Mouse (Mus musculus) layer of hippocampus, adult 2 months (tissue): ENCODE data around the gene Rnf40. TPM values are rescaled to one million over a fixed set of nuclear protein-coding genes. Genes with fewer than 3 reads are reported as not detected.
"Not testable (repeated sequence)": the region's sequence is repeated elsewhere in the genome, so short reads cannot be mapped to it uniquely, and the experiment has no call there.

Experiments used
- DNase-seq, 2 experiments: peaks; one replicate each; pipeline ENCODE4 v3.0.0; 2022; ENCODE audit warnings: low spot score in 2 of 2
- H3K27ac ChIP-seq: fragments of 200-600 bp; 2 replicates; pipeline ENCODE4 v1.8.1; 2022
- H3K4me3 ChIP-seq: fragments of 200-600 bp; 2 replicates; pipeline ENCODE4 v1.8.1; 2022; ENCODE audit warnings: mild to moderate bottlenecking
- CTCF ChIP-seq: fragments of 200-600 bp; conservative IDR thresholded peaks from 2 replicates; pipeline ENCODE4 v1.8.1; 2022; ENCODE audit warnings: antibody characterized with exemption, mild to moderate bottlenecking, moderate library complexity
- total RNA-seq, 2 experiments: library from RNA; stranded (reverse); gene quantifications; 2 replicates each; pipeline ENCODE4 v1.2.3; 2021

Rnf40 gene
- total RNA-seq, 2 experiments from 2014 or later: 69.5 to 72.8 TPM

DNA sequence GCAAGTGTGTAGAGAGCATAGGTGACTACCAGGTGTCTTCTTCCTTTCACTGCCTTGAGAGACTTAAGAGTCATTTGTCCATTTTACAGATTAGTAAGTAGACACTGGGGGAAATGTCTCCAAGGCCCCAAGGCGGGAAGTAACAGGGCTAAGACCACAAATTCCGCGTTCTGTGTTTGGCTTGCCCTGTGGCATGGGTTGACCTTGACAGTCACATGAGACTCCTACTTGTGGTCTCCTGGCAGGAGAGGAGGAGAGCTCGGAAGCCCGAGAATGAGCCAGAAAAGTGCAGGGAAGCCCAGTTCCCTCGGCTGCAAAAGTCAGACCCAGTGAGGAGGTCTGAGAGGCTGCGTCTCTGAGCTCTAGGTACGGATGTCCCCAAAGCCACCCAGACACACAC is 24.9 kb downstream of the Rnf40 start:
- no peak for TF ChIP-seq CTCF
- H3K27ac ChIP-seq: no peak overlapping the region; the same call in 1 of the 2 replicates
- H3K4me3 ChIP-seq: no peak overlapping the region
- DNase-seq: no peak

DNA sequence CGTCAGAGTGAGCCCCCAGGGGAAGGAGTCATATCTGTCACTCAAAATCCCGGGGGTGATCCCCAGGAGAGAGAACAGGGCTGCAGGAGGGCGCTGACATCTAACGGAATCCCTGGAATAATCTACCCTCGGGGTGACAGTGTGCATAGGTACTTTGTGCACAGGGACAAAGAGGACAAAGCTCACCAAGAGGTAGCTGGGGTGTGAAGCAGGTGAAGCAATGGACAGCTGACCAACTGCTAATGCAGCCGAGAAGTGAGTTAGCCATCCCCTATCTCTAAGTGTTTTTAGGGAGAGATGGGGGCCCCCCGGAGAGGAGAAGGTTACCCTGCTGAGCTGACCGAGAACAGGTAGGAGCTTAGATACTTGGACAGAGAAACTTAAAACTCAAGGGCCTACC is 25.5 kb downstream of the Rnf40 start:
- H3K4me3 ChIP-seq: peak overlapping the region; percentile 98
- DNase-seq: no peak
- H3K27ac ChIP-seq: peak overlapping the region; percentile 93
- no peak for TF ChIP-seq CTCF

DNA sequence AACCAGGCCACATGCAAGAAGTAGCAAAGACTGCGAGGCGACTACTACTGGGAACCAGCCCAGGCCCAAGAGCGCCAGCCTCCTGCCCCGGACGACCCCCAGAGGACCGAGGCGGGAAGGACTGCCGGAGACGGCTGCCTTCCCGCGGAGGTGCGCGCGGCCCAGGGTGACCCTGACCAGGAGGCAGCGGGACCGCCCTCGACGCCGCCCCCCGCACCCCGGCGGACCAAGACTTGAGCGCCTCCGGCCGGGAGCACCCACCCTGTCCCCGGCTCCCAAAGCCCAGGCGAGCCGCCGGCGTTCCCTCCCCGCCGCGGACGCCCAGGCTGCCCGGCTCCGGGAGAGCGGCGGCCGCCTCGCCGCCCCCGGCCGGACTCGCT is 25.9 kb downstream of the Rnf40 start:
- TF ChIP-seq CTCF: no peak
- Histone ChIP-seq H3K27ac (peak overlapping the region; percentile 93), H3K4me3 (peak overlapping the region; percentile 98)
- DNase-seq: no peak

DNA sequence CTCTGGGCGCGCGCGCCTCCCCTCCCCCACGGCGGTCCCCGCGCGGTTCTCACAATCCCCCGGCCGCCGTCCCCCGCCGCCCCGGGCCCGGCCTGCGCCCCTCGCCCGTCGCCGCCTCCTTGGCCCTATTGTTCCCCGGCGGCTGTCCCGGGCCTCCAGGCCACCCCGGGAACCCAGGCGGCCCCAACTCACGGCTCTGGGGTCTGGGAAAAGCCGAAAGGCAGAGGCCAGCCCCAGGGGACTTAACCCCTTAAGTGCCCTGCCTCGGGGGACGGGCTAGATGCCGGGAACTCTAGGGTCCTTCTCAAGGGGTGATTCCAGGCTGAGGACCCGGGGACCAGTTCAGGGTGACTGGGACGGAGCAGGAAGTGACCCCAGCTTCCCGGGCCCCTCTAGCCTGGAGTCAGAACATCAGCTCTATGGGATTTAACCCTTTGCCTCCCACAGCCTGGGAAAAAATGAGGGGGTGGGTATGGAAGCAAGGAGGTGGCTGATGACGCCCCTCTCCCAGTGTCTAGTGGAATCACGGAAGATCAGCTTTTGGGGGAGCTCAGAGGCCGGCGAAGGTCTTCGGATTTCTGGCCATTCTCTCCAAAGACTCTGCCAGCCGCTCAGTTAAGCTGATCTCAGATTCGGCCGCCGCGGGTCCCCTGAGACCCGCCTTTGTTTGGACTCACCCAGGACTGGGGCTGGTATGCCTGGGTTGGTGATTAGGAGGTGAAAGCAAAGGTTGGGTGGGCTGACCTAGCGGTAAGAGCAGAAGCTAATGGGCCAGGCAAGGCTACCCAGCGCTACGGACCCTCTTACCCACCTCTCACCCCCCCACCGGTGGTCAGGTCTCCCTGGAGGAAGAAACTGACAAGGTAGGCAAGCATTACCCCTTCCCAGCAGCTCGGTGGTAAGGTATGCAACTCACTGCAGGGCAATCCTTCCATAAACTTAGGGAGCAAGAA is 26.6 kb downstream of the Rnf40 start, which contains the start of gene Zfp629:
TSS of gene Zfp629 (minus strand) at position 907 of the 953 bp plus-strand sequence.
- peak; percentile 78 to 79 for DNase-seq
- no peak for TF ChIP-seq CTCF
- H3K4me3 ChIP-seq: peak within 1 kb of the TSS; percentile 98
- peak within 1 kb of the TSS; percentile 93 for H3K27ac ChIP-seq

- no peak overlapping the region for H3K27ac ChIP-seq
- no peak for DNase-seq
- no peak overlapping the region for H3K4me3 ChIP-seq
- no peak for TF ChIP-seq CTCF
Measured at GRCm38 (mm10) chr7:127616336-127616735, 27.8 kb downstream of the Rnf40 start.

- H3K27ac ChIP-seq: no peak overlapping the region
- no peak for TF ChIP-seq CTCF
- H3K4me3 ChIP-seq: no peak overlapping the region
- DNase-seq: no peak
Measured at GRCm38 (mm10) chr7:127616881-127617280, 28.3 kb downstream of the Rnf40 start.

- Histone ChIP-seq H3K27ac (peak overlapping the region; percentile 18; the same call in 1 of the 2 replicates), H3K4me3 (no peak overlapping the region)
- no peak for DNase-seq
- TF ChIP-seq CTCF: no peak
Measured at GRCm38 (mm10) chr7:127617962-127618361, 29.4 kb downstream of the Rnf40 start.

- H3K4me3 ChIP-seq, DNase-seq: not testable (repeated sequence)
- H3K27ac ChIP-seq: peak overlapping the region; percentile 18; the same call in 1 of the 2 replicates
Measured at GRCm38 (mm10) chr7:127618402-127618801, 29.8 kb downstream of the Rnf40 start.

DNA sequence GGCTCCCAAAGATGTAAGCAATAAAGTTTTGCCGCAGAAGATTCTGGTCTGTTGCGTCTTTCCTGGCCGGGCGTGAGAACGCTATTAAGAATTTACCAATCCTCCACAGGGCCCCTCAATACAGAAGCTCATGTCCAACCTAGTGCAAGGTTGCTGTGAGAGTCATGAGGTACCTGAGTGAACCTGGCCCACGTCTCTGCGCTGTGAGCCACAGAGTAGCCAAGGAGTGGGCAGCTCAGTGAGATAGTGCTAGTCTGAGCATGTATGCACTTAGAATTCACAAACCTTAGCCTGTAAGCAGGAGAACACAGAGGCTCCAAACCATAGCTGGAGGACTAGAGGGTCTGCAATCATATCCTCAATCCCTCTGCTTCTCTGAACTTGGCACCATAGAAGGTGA is 37.5 kb downstream of the Rnf40 start:
- TF ChIP-seq CTCF: no peak
- no peak for DNase-seq
- H3K4me3 ChIP-seq: no peak overlapping the region
- no peak overlapping the region for H3K27ac ChIP-seq

- H3K4me3 ChIP-seq: no peak overlapping the region
- no peak overlapping the region for H3K27ac ChIP-seq
- no peak for DNase-seq
- no peak for TF ChIP-seq CTCF
Measured at GRCm38 (mm10) chr7:127626471-127626870, 37.9 kb downstream of the Rnf40 start.

DNA sequence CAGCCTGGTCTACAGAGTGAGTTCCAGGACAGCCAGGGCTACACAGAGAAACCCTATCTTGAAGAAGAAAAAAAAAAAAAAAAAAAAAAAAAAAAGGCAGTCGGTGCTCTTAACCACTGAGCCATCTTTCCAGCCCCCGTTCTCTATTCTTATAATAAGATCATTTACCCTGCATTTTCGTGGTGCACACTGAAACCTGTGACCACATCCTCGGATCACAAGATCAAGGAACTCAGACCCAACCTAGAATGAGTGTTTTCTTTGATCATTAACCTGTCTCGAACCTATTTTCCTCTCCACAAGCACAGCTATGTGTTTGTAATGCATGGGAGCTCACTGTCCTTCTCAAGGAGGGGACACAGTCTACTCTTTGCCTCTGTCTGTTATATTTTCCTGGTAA is 40.1 kb downstream of the Rnf40 start:
- no peak overlapping the region for H3K27ac ChIP-seq
- H3K4me3 ChIP-seq: no peak overlapping the region
- no peak for DNase-seq
- no peak for TF ChIP-seq CTCF

- H3K4me3 ChIP-seq: no peak overlapping the region
- no peak for DNase-seq
- no peak overlapping the region for H3K27ac ChIP-seq
- TF ChIP-seq CTCF: no peak
Measured at GRCm38 (mm10) chr7:127631416-127631815, 42.8 kb downstream of the Rnf40 start.

DNA sequence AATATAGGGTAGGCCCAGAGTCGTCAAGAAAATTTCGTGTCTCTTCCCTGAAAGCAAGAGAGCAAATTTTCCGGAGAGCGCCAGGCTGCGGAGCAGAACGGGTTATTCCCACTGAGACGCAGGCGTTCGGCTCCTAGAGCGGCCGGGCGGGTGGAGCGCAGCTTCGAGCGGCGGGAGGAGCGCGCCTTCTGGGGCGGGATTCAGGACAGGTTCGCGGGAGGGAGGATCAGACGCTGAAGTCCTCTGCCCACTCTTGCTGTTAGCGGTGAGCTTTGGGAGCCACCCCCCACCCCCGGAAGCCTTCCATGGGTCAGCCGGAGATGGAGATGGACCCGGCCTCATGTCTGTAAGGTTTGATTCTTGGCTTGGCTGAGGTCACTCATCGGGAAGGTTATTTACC is 48.4 kb downstream of the Rnf40 start:
- H3K27ac ChIP-seq: peak overlapping the region; percentile 76
- DNase-seq: peak; percentile 78
- peak overlapping the region; percentile 60 for H3K4me3 ChIP-seq
- TF ChIP-seq CTCF: no peak

DNA sequence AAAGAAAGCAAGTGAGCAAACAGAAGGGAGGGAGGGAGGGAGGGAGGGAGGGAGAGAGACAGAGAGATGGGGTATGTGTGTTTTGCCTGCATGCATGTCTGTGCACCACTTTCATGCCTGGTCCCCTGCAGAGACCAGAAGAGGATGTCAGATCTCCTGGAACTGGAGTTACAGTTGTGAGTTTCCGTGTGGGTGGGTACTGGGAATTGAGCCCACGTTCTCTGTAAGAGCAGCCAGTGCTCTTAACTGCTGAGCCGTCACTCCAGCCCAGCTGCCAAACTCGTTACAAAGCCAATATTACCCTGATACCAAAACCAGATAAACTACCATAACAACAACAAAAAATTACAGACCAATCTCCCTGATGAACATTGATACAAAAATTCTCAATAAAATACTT is 52.7 kb downstream of the Rnf40 start:
- peak; percentile 30 to 41 for DNase-seq

More for the DNA sequence above, 52.7 kb downstream of the Rnf40 start:
- TF ChIP-seq CTCF: no peak
- Histone ChIP-seq H3K27ac (no peak overlapping the region; the same call in 1 of the 2 replicates), H3K4me3 (no peak overlapping the region)
